Mouse (Mus musculus) limb, embryonic 13.5 days (tissue): ENCODE data around the gene Dync1i2. TPM values are rescaled to one million over a fixed set of nuclear protein-coding genes. Genes with fewer than 3 reads are reported as not detected.

Experiments
- ATAC-seq: fragments of 200-750 bp; cut with Nextera tagmentation; 2 replicates; pipeline ENCODE4 v1.8.0; 2017; ENCODE audit warnings: low read depth, moderate number of reproducible peaks, moderate TSS enrichment; ENCODE audit not compliant: low FRiP score
- H3K27ac ChIP-seq: fragments of 300-500 bp; sonication (generic); 2 replicates; pipeline ENCODE4 v1.5.1; 2015; ENCODE audit warnings: inconsistent platforms, mild to moderate bottlenecking, moderate library complexity
- H3K27me3 ChIP-seq: fragments of 300-500 bp; sonication (generic); 2 replicates; pipeline ENCODE4 v1.6.1; 2015; ENCODE audit warnings: mild to moderate bottlenecking, inconsistent platforms
- H3K36me3 ChIP-seq: fragments of 300-500 bp; sonication (generic); 2 replicates; pipeline ENCODE4 v1.6.1; 2015; ENCODE audit warnings: inconsistent platforms, mild to moderate bottlenecking, moderate library complexity
- H3K4me1 ChIP-seq: fragments of 300-500 bp; sonication (generic); 2 replicates; pipeline ENCODE4 v1.6.1; 2015; ENCODE audit warnings: inconsistent platforms
- H3K4me2 ChIP-seq: fragments of 300-500 bp; sonication (generic); replicated peaks from 2 replicates; pipeline ENCODE4 v1.6.1; 2015; ENCODE audit warnings: inconsistent platforms, mild to moderate bottlenecking, moderate library complexity
- H3K4me3 ChIP-seq: fragments of 300-500 bp; sonication (generic); 2 replicates; pipeline ENCODE4 v1.5.1; 2015; ENCODE audit warnings: moderate library complexity, mild to moderate bottlenecking, inconsistent platforms
- H3K9ac ChIP-seq: fragments of 300-500 bp; sonication (generic); 2 replicates; pipeline ENCODE4 v1.6.1; 2015; ENCODE audit warnings: mild to moderate bottlenecking, inconsistent platforms
- H3K9me3 ChIP-seq: fragments of 300-500 bp; sonication (generic); 2 replicates; pipeline ENCODE4 v1.6.1; 2016; ENCODE audit warnings: inconsistent platforms
- WGBS: fragments of 180-500 bp; shearing (Covaris S2); methylation state at CpG from one replicate; pipeline ENCODE4 v1.1.7; 2015; 5-methylcytosine and 5-hydroxymethylcytosine counted together
- polyA plus RNA-seq: library from polyadenylated mRNA; unstranded; fragments of >200 nt; fragmentation: Nextera tagmentation; extraction: Ambion mirVana; gene quantifications from 2 replicates; pipeline ENCODE4 v1.2.1, GENCODE M21; 2015

The Dync1i2 gene
- polyA plus RNA-seq, 1 experiment from 2014 or later: 104 TPM

GRCm38 (mm10) chr2:71188861-71189260, 22.6 kb upstream of the Dync1i2 start:
- H3K27ac ChIP-seq: no peak overlapping the region
- no peak overlapping the region for H3K9ac ChIP-seq
- peaks cover 10% of the 10 kb centered on the region; the same call in 1 of the 2 replicates for H3K27me3 ChIP-seq
- H3K36me3 ChIP-seq: no peaks in the 10 kb centered on the region
- H3K4me1 ChIP-seq: peaks cover 16% of the 10 kb centered on the region
- WGBS: 45% methylated on average over 2 of the region's 2 CpGs
- H3K4me3 ChIP-seq: no peak overlapping the region
- no peak overlapping the region for H3K4me2 ChIP-seq
- no peaks in the 10 kb centered on the region for H3K9me3 ChIP-seq
- no peak for ATAC-seq

GRCm38 (mm10) chr2:71191391-71192194, 19.9 kb upstream of the Dync1i2 start:
- peaks cover 10% of the 10 kb centered on the region; the same call in 1 of the 2 replicates for H3K27me3 ChIP-seq
- H3K9ac ChIP-seq: no peak overlapping the region
- no peak overlapping the region for H3K27ac ChIP-seq
- no peaks in the 10 kb centered on the region for H3K9me3 ChIP-seq
- ATAC-seq: no peak
- peak overlapping the region; percentile 54 for H3K4me2 ChIP-seq
- peak overlapping the region; percentile 11 for H3K4me3 ChIP-seq
- no peaks in the 10 kb centered on the region for H3K36me3 ChIP-seq
- peaks cover 16% of the 10 kb centered on the region for H3K4me1 ChIP-seq
- 21% methylated on average over 16 of the region's 16 CpGs for WGBS

GRCm38 (mm10) chr2:71192195-71192807, 19.2 kb upstream of the Dync1i2 start:
- Histone ChIP-seq H3K9ac (no peak overlapping the region), H3K27me3 (peaks cover 10% of the 10 kb centered on the region; the same call in 1 of the 2 replicates), H3K4me1 (peaks cover 16% of the 10 kb centered on the region), H3K9me3 (no peaks in the 10 kb centered on the region), H3K4me2 (peak overlapping the region; percentile 54), H3K4me3 (peak overlapping the region; percentile 11), H3K27ac (no peak overlapping the region), H3K36me3 (no peaks in the 10 kb centered on the region)
- ATAC-seq: no peak
- WGBS: 45% methylated on average over 17 of the region's 17 CpGs

GRCm38 (mm10) chr2:71194137-71194960, 17.2 kb upstream of the Dync1i2 start:
- WGBS: 74% methylated on average over 10 of the region's 10 CpGs
- no peak overlapping the region for H3K4me3 ChIP-seq
- no peaks in the 10 kb centered on the region for H3K36me3 ChIP-seq
- no peak overlapping the region for H3K27ac ChIP-seq
- H3K27me3 ChIP-seq: peaks cover 10% of the 10 kb centered on the region; the same call in 1 of the 2 replicates
- H3K9me3 ChIP-seq: no peaks in the 10 kb centered on the region
- no peak overlapping the region for H3K4me2 ChIP-seq
- peaks cover 16% of the 10 kb centered on the region for H3K4me1 ChIP-seq
- no peak for ATAC-seq
- H3K9ac ChIP-seq: no peak overlapping the region

- ATAC-seq: no peak
These were observed 14.6 kb upstream of the Dync1i2 start for GRCm38 (mm10) chr2:71196947-71197346.

GRCm38 (mm10) chr2:71198907-71199306, 12.6 kb upstream of the Dync1i2 start:
- H3K27me3 ChIP-seq: no peaks in the 10 kb centered on the region
- H3K9me3 ChIP-seq: no peaks in the 10 kb centered on the region
- no peaks in the 10 kb centered on the region for H3K4me1 ChIP-seq
- H3K36me3 ChIP-seq: no peaks in the 10 kb centered on the region
- H3K9ac ChIP-seq: no peak overlapping the region
- no peak overlapping the region for H3K27ac ChIP-seq
- H3K4me3 ChIP-seq: no peak overlapping the region
- ATAC-seq: no peak
- 38% methylated on average over 3 of the region's 3 CpGs for WGBS
- H3K4me2 ChIP-seq: no peak overlapping the region

More at GRCm38 (mm10) chr2:71196947-71197346, 14.6 kb upstream of the Dync1i2 start:
- Histone ChIP-seq H3K4me3 (no peak overlapping the region), H3K9ac (no peak overlapping the region), H3K36me3 (no peaks in the 10 kb centered on the region), H3K4me2 (no peak overlapping the region), H3K4me1 (peaks cover 6% of the 10 kb centered on the region), H3K9me3 (no peaks in the 10 kb centered on the region), H3K27me3 (peaks cover 5% of the 10 kb centered on the region; the same call in 1 of the 2 replicates), H3K27ac (no peak overlapping the region)
- WGBS: 76% methylated on average over 4 of the region's 4 CpGs

- H3K9ac ChIP-seq: no peak overlapping the region
- no peak for ATAC-seq
- 0 out of 2 replicates have a peak, but pooled peaks cover 4% of the 10 kb centered on the region for H3K4me1 ChIP-seq
- H3K4me3 ChIP-seq: no peak overlapping the region
- H3K27me3 ChIP-seq: no peaks in the 10 kb centered on the region
- no peaks in the 10 kb centered on the region for H3K9me3 ChIP-seq
- H3K36me3 ChIP-seq: no peaks in the 10 kb centered on the region
- no peak overlapping the region for H3K27ac ChIP-seq
- no peak overlapping the region for H3K4me2 ChIP-seq
- 62% methylated on average over 4 of the region's 4 CpGs for WGBS
These were observed 11.0 kb upstream of the Dync1i2 start for GRCm38 (mm10) chr2:71200485-71200884.

GRCm38 (mm10) chr2:71201886-71202285, 9.6 kb upstream of the Dync1i2 start:
- no peak for ATAC-seq
- Histone ChIP-seq H3K9me3 (no peaks in the 10 kb centered on the region), H3K36me3 (no peaks in the 10 kb centered on the region), H3K27me3 (no peaks in the 10 kb centered on the region), H3K4me3 (no peak overlapping the region), H3K4me1 (0 out of 2 replicates have a peak, but pooled peaks cover 4% of the 10 kb centered on the region), H3K4me2 (no peak overlapping the region), H3K27ac (no peak overlapping the region), H3K9ac (no peak overlapping the region)
- WGBS: 74% methylated on average over 2 of the region's 2 CpGs

- WGBS: 78% methylated on average over 16 of the region's 16 CpGs
- Histone ChIP-seq H3K36me3 (no peaks in the 10 kb centered on the region), H3K4me3 (no peak overlapping the region), H3K9ac (no peak overlapping the region), H3K27me3 (no peaks in the 10 kb centered on the region), H3K27ac (no peak overlapping the region), H3K9me3 (no peaks in the 10 kb centered on the region), H3K4me1 (0 out of 2 replicates have a peak, but pooled peaks cover 4% of the 10 kb centered on the region), H3K4me2 (no peak overlapping the region)
- ATAC-seq: no peak
These were observed 7.6 kb upstream of the Dync1i2 start for GRCm38 (mm10) chr2:71203819-71204432.

- Histone ChIP-seq H3K9ac (no peak overlapping the region), H3K4me1 (peaks cover 16% of the 10 kb centered on the region), H3K9me3 (no peaks in the 10 kb centered on the region), H3K27ac (no peak overlapping the region), H3K4me2 (no peak overlapping the region), H3K27me3 (no peaks in the 10 kb centered on the region), H3K4me3 (no peak overlapping the region), H3K36me3 (0 out of 2 replicates have a peak, but pooled peaks cover 3% of the 10 kb centered on the region)
- 80% methylated on average over 5 of the region's 5 CpGs for WGBS
- no peak for ATAC-seq
These were observed 2.3 kb upstream of the Dync1i2 start for GRCm38 (mm10) chr2:71209041-71209755.

- no peak for ATAC-seq
- no peak overlapping the region for H3K4me2 ChIP-seq
- H3K4me1 ChIP-seq: peaks cover 11% of the 10 kb centered on the region
- 95% methylated on average over 2 of the region's 2 CpGs for WGBS
- no peaks in the 10 kb centered on the region for H3K27me3 ChIP-seq
- H3K36me3 ChIP-seq: peaks cover 13% of the 10 kb centered on the region
- no peaks in the 10 kb centered on the region for H3K9me3 ChIP-seq
- H3K9ac ChIP-seq: no peak overlapping the region
- peak overlapping the region; percentile 99; the same call in 1 of the 2 replicates for H3K4me3 ChIP-seq
- H3K27ac ChIP-seq: no peak overlapping the region
These were observed 410 bp upstream of the Dync1i2 start for GRCm38 (mm10) chr2:71211096-71211495.
